Comparison of ENCODE assay signal across 20 mouse cellular contexts in the genomic region with DNA sequence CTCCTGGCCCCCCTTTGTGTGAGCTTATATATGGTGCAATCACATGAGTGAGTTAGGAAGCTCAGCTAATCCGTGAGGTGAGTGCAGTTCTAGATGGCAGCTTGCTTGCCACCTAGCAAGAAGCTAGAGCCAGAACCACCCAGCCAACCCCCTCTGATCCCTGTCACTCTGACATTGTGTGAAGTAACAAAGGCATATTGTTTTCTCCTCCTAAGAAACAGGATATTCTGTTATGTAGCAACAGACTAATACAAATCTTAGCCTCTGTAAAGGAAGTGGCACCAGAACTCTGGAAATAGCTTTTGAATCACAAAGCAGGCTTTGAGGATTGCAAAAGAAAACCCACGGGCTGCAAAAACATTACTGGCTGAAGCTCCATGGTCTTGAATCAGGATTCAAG. TPM values are rescaled to one million over a fixed set of nuclear protein-coding genes. Genes with fewer than 3 reads are reported as not detected.
DNase-seq lines count a peak whose midpoint lies in the region; ATAC-seq and TF ChIP-seq lines count a peak whose summit lies in the region.
"Had no signal": no experiment of that assay in that cellular context is flagged by ENCODE, and none has a peak within 500 bp of the region (broad histone marks: within the 10 kb centered on the region; RNA-seq: fewer than 3 reads in every experiment).

No protein-coding gene starts in this region.

- WGBS in small intestine, adult 2 months, result 29% methylated on average over 2 of the region's 2 CpGs

- TF ChIP-seq CTCF in layer of hippocampus, adult 2 months (conservative IDR thresholded peaks at IDR 0.05), result no peak
- no peak for TF ChIP-seq CTCF in small intestine, adult 2 months (IDR thresholded peaks at IDR 0.05; ENCODE audit: extremely low read depth, insufficient read length, insufficient replicate concordance, low read depth, low read length)

- intact Hi-C loops in left cerebral cortex, postnatal 4 days (cut with DNase I), result no loop called here
- intact Hi-C loops in heart, postnatal 14 days (cut with DNase I), result no loop called here

- H3K4me1 ChIP-seq in small intestine, adult 2 months (ENCODE audit: control insufficient read depth, insufficient read depth, insufficient read length, low read length), result peaks cover 16% of the 10 kb centered on the region; the same call in 1 of the 2 replicates

- no peaks in the 10 kb centered on the region for H3K27me3 ChIP-seq in small intestine, adult 2 months (ENCODE audit: control insufficient read depth, insufficient read depth, low read length)
- H3K27me3 ChIP-seq: heart, embryonic 12.5 days; midbrain, embryonic 13.5 days had no signal

- peaks cover 8% of the 10 kb centered on the region for H3K36me3 ChIP-seq in small intestine, adult 2 months (ENCODE audit: control insufficient read depth, insufficient read depth, low read length)

- no peak for TF ChIP-seq POLR2A in small intestine, adult 2 months (IDR thresholded peaks at IDR 0.05; ENCODE audit: low read depth, low read length)

- H3K4me3 ChIP-seq in layer of hippocampus, adult 2 months, result no peak overlapping the region
- no peak overlapping the region for H3K4me3 ChIP-seq in small intestine, adult 2 months (ENCODE audit: low read depth, low read length)
- H3K4me3 ChIP-seq: heart, embryonic 12.5 days; midbrain, embryonic 13.5 days had no signal

- DNase-seq in layer of hippocampus, adult 2 months (ENCODE audit: low spot score in 2 of 2), result no peak
- no peak for DNase-seq in layer of hippocampus, postnatal 10 days (ENCODE audit: low spot score in 2 of 2)
- peak; percentile 9 for DNase-seq in thymus, postnatal 25 days
- no peak for DNase-seq in thymus, postnatal 4 days
- DNase-seq in left cerebral cortex, postnatal 4 days, result no peak
- no peak for DNase-seq in heart, postnatal 14 days
- DNase-seq: adrenal gland, adult 8-10 months; cerebellum, adult 8-10 months; gastrocnemius, postnatal 10 days; heart, postnatal 4 days; lung, embryonic 14.5 days; right cerebral cortex, postnatal 25 days had no signal

- H3K27ac ChIP-seq in layer of hippocampus, adult 2 months, result peak overlapping the region; percentile 47; the same call in 1 of the 2 replicates
- peak overlapping the region; percentile 70 for H3K27ac ChIP-seq in small intestine, adult 2 months (ENCODE audit: insufficient read depth, low read depth, low read length)
- H3K27ac ChIP-seq: kidney, postnatal 0 days; midbrain, embryonic 13.5 days had no signal

- peak; percentile 45 for ATAC-seq in granulocyte monocyte progenitor cell, adult 5-6 weeks (replicated peaks; ENCODE audit: poor library complexity, severe bottlenecking)
- ATAC-seq: midbrain, embryonic 13.5 days had no signal

RNA-seq across cellular contexts. Expression of gene Farsb, which starts 4.3 kb away (rescaled TPM):
- total RNA-seq in layer of hippocampus, adult 2 months (2021), result 10 to 100 TPM; 67.8 to 68.4 TPM
- 10 to 100 TPM; 72.2 to 78.2 TPM for total RNA-seq in layer of hippocampus, postnatal 10 days (2021)
- 81.3 and 85.3 TPM in 2 replicates for total RNA-seq in granulocyte monocyte progenitor cell, adult 5-6 weeks (2014; fragmentation: Nextera tagmentation)
- 75.1 and 85.1 TPM in 2 replicates for total RNA-seq in granulocyte monocyte progenitor cell, adult 5-6 weeks (2017)
- polyA plus RNA-seq in small intestine, adult 2 months (2012; rRNA removed), result 4.8 and 8.1 TPM in 2 replicates
- total RNA-seq in left cerebral cortex, postnatal 4 days (2021), result 10 to 100 TPM; 90.1 to 94.8 TPM
- total RNA-seq in heart, postnatal 14 days (2021), result 10 to 100 TPM; 47.6 to 48.3 TPM

RNA-seq across cellular contexts. Expression of gene Mogat1, which starts 26.4 kb away (rescaled TPM):
- not detected for total RNA-seq in layer of hippocampus, adult 2 months (2021)
- total RNA-seq in layer of hippocampus, postnatal 10 days (2021), result not detected
- total RNA-seq in granulocyte monocyte progenitor cell, adult 5-6 weeks (2014; fragmentation: Nextera tagmentation), result not detected in 2 replicates
- not detected in 2 replicates for total RNA-seq in granulocyte monocyte progenitor cell, adult 5-6 weeks (2017)
- polyA plus RNA-seq in small intestine, adult 2 months (2012; rRNA removed), result 1.7 and 9.1 TPM in 2 replicates
- total RNA-seq in left cerebral cortex, postnatal 4 days (2021), result not detected
- total RNA-seq in heart, postnatal 14 days (2021), result not detected
- total RNA-seq: gastrocnemius, postnatal 10 days; heart, postnatal 4 days; left cerebral cortex, adult 8-10 months had no signal
- polyA plus RNA-seq: C2C12; heart, embryonic 12.5 days; liver, embryonic 11.5 days; lung, embryonic 14.5 days had no signal

RNA-seq across cellular contexts. Expression of gene BC035947, which starts 27.6 kb away (rescaled TPM):
- total RNA-seq in layer of hippocampus, adult 2 months (2021), result under 1 TPM; 0.37 to 0.46 TPM
- under 1 TPM; 0.13 to 0.16 TPM for total RNA-seq in layer of hippocampus, postnatal 10 days (2021)
- total RNA-seq in granulocyte monocyte progenitor cell, adult 5-6 weeks (2014; fragmentation: Nextera tagmentation), result not detected in 2 replicates
- total RNA-seq in granulocyte monocyte progenitor cell, adult 5-6 weeks (2017), result not detected in 2 replicates
- 0.03 and 2.1 TPM in 2 replicates for polyA plus RNA-seq in small intestine, adult 2 months (2012; rRNA removed)
- under 1 TPM; 0.22 to 0.32 TPM for total RNA-seq in left cerebral cortex, postnatal 4 days (2021)
- not detected for total RNA-seq in heart, postnatal 14 days (2021)
- total RNA-seq: gastrocnemius, postnatal 10 days; heart, postnatal 4 days had no signal
- polyA plus RNA-seq: C2C12; liver, embryonic 11.5 days had no signal
